9 mouse cellular contexts compared by ENCODE assay signal in the genomic region with DNA sequence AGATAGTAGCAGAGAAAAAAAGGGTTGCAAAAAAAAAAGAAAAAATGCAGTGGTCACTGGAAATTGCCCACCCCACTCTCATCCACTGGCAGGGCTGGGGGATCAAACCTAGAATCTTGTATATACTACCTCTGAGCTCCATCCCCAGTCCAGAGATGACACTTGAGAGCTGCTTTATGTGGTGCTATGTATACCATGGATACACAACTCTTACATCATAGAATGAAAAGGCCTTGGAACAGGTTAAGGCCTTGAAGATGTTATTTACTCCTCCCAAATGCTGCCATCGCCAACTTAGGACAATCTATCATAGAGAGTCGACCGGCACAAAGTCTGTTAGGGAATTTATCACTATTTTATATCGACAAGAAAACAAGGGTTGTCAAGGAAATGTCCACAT. TPM values are rescaled to one million over a fixed set of nuclear protein-coding genes. Genes with fewer than 3 reads are reported as not detected.
A peak's percentile ranks its signal among the peaks of the same experiment; 100 is the strongest.
DNase-seq lines count a peak whose midpoint lies in the region; ATAC-seq and TF ChIP-seq lines count a peak whose summit lies in the region.
"Had no signal": no experiment of that assay in that cellular context is flagged by ENCODE, and none has a peak within 500 bp of the region (broad histone marks: within the 10 kb centered on the region; RNA-seq: fewer than 3 reads in every experiment).

No protein-coding gene starts in this region.

- ATAC-seq in lung, embryonic 16.5 days (ENCODE audit: low read depth) = no peak
- no peak for ATAC-seq in forebrain, embryonic 13.5 days

- H3K27ac ChIP-seq in lung, embryonic 16.5 days (ENCODE audit: low read length) = peak overlapping the region; percentile 99
- H3K27ac ChIP-seq in forebrain, embryonic 13.5 days = peak overlapping the region; percentile 93; the same call in 1 of the 2 replicates
- H3K27ac ChIP-seq in limb, embryonic 10.5 days = no peak overlapping the region
- H3K27ac ChIP-seq in olfactory bulb, adult 2 months (ENCODE audit: insufficient read depth, low read depth, low read length) = peak overlapping the region; percentile 98; the same call in 1 of the 2 replicates

- DNase-seq in lung, postnatal 10 days = no peak
- no peak for DNase-seq in limb, embryonic 10.5 days (ENCODE audit: low spot score)
- DNase-seq in layer of hippocampus, postnatal 25 days (ENCODE audit: extremely low spot score in 1 of 2, low spot score in 1 of 2) = no peak
- no peak for DNase-seq in natural killer cell, adult 2 months (ENCODE audit: low spot score in 2 of 2)
- no peak for DNase-seq in embryo, embryonic 10.5 days (ENCODE audit: low spot score)
- DNase-seq: adrenal gland, postnatal 36 days had no signal

- H3K27me3 ChIP-seq in lung, embryonic 16.5 days (ENCODE audit: control insufficient read depth, insufficient read depth, low read depth, low read length) = no peaks in the 10 kb centered on the region
- no peaks in the 10 kb centered on the region for H3K27me3 ChIP-seq in forebrain, embryonic 13.5 days
- H3K27me3 ChIP-seq in limb, embryonic 10.5 days (ENCODE audit: low read depth, poor library complexity, severe bottlenecking) = no peaks in the 10 kb centered on the region

- peaks cover 30% of the 10 kb centered on the region for H3K4me1 ChIP-seq in lung, embryonic 16.5 days (replicated peaks; ENCODE audit: control insufficient read depth, insufficient read depth, low read length)
- peaks cover 42% of the 10 kb centered on the region for H3K4me1 ChIP-seq in forebrain, embryonic 13.5 days
- H3K4me1 ChIP-seq in limb, embryonic 10.5 days = peaks cover 37% of the 10 kb centered on the region
- H3K4me1 ChIP-seq in olfactory bulb, adult 2 months (ENCODE audit: control insufficient read depth, insufficient read depth, low read length) = peaks cover 9% of the 10 kb centered on the region; the same call in 1 of the 2 replicates

- peak overlapping the region; percentile 98 for H3K4me3 ChIP-seq in lung, embryonic 16.5 days (ENCODE audit: low read length)
- H3K4me3 ChIP-seq in forebrain, embryonic 13.5 days = peak overlapping the region; percentile 99; the same call in 1 of the 2 replicates
- H3K4me3 ChIP-seq in limb, embryonic 10.5 days = peak overlapping the region; percentile 95
- no peak overlapping the region for H3K4me3 ChIP-seq in olfactory bulb, adult 2 months (ENCODE audit: insufficient read depth, low read depth, low read length)

- H3K4me2 ChIP-seq in lung, embryonic 16.5 days (ENCODE audit: low read depth, low read length) = peak overlapping the region; percentile 61
- H3K4me2 ChIP-seq in forebrain, embryonic 13.5 days = peak overlapping the region; percentile 100

- TF ChIP-seq POLR2A in olfactory bulb, adult 2 months (IDR thresholded peaks at IDR 0.05; ENCODE audit: insufficient read depth, low read depth, low read length) = no peak

- TF ChIP-seq CTCF in olfactory bulb, adult 2 months (IDR thresholded peaks at IDR 0.05; ENCODE audit: insufficient read depth, low read depth, low read length) = no peak

- H3K9ac ChIP-seq in lung, embryonic 16.5 days (ENCODE audit: low read length) = peak overlapping the region; percentile 59
- peak overlapping the region; percentile 53; the same call in 1 of the 2 replicates for H3K9ac ChIP-seq in forebrain, embryonic 13.5 days

- WGBS in lung, embryonic 16.5 days = 59% methylated on average over 4 of the region's 4 CpGs
- WGBS in forebrain, embryonic 13.5 days = 85% methylated on average over 4 of the region's 4 CpGs
- 77% methylated on average over 4 of the region's 4 CpGs for WGBS in limb, embryonic 10.5 days
- 81% methylated on average over 4 of the region's 4 CpGs for WGBS in olfactory bulb, adult 2 months

- H3K9me3 ChIP-seq in lung, embryonic 16.5 days (ENCODE audit: control insufficient read depth, low read length) = no peaks in the 10 kb centered on the region
- H3K9me3 ChIP-seq in forebrain, embryonic 13.5 days (replicated peaks) = no peaks in the 10 kb centered on the region
- H3K9me3 ChIP-seq in limb, embryonic 10.5 days (replicated peaks) = no peaks in the 10 kb centered on the region

- peaks cover 26% of the 10 kb centered on the region for H3K36me3 ChIP-seq in lung, embryonic 16.5 days (ENCODE audit: control insufficient read depth, insufficient read depth, low read length)
- H3K36me3 ChIP-seq in forebrain, embryonic 13.5 days (ENCODE audit: poor library complexity, severe bottlenecking) = peaks cover 50% of the 10 kb centered on the region
- H3K36me3 ChIP-seq in limb, embryonic 10.5 days = peaks cover 63% of the 10 kb centered on the region

RNA-seq across cellular contexts. Expression of gene Fbrs, which starts 2.1 kb away (rescaled TPM):
- 9.9 and 11.1 TPM in 2 replicates for polyA plus RNA-seq in lung, embryonic 16.5 days (2015; fragmentation: Nextera tagmentation; extraction: Ambion mirVana)
- polyA plus RNA-seq in forebrain, embryonic 13.5 days (2015; fragmentation: Nextera tagmentation; extraction: Ambion mirVana) = 11.2 and 11.9 TPM in 2 replicates
- polyA plus RNA-seq in limb, embryonic 10.5 days (2016; fragmentation: Nextera tagmentation; extraction: Ambion mirVana) = 11.4 and 12.5 TPM in 2 replicates
- not detected in 2 replicates for polyA plus RNA-seq in olfactory bulb, adult 2 months (2012; ENCODE audit: insufficient read depth, insufficient read length, low replicate concordance, missing spikeins)
- 10 to 100 TPM; 50.9 to 65.3 TPM for total RNA-seq in layer of hippocampus, postnatal 25 days (2021)

RNA-seq across cellular contexts. Expression of gene Prr14, which starts 17.4 kb away (rescaled TPM):
- 38.6 and 43.3 TPM in 2 replicates for polyA plus RNA-seq in lung, embryonic 16.5 days (2015; fragmentation: Nextera tagmentation; extraction: Ambion mirVana)
- 49.6 and 51.0 TPM in 2 replicates for polyA plus RNA-seq in forebrain, embryonic 13.5 days (2015; fragmentation: Nextera tagmentation; extraction: Ambion mirVana)
- 41.0 and 46.9 TPM in 2 replicates for polyA plus RNA-seq in limb, embryonic 10.5 days (2016; fragmentation: Nextera tagmentation; extraction: Ambion mirVana)
- polyA plus RNA-seq in olfactory bulb, adult 2 months (2012; ENCODE audit: insufficient read depth, insufficient read length, low replicate concordance, missing spikeins) = not detected in 2 replicates
- 10 to 100 TPM; 26.4 to 33.9 TPM for total RNA-seq in layer of hippocampus, postnatal 25 days (2021)

RNA-seq across cellular contexts. Expression of gene Zfp689, which starts 27.9 kb away (rescaled TPM):
- polyA plus RNA-seq in lung, embryonic 16.5 days (2015; fragmentation: Nextera tagmentation; extraction: Ambion mirVana) = 6.4 and 6.7 TPM in 2 replicates
- 16.6 and 17.4 TPM in 2 replicates for polyA plus RNA-seq in forebrain, embryonic 13.5 days (2015; fragmentation: Nextera tagmentation; extraction: Ambion mirVana)
- 14.2 and 14.5 TPM in 2 replicates for polyA plus RNA-seq in limb, embryonic 10.5 days (2016; fragmentation: Nextera tagmentation; extraction: Ambion mirVana)
- not detected in 2 replicates for polyA plus RNA-seq in olfactory bulb, adult 2 months (2012; ENCODE audit: insufficient read depth, insufficient read length, low replicate concordance, missing spikeins)
- 1 to 10 TPM; 6.6 to 6.7 TPM for total RNA-seq in layer of hippocampus, postnatal 25 days (2021)

RNA-seq across cellular contexts. Expression of gene Srcap, which starts 34.9 kb away (rescaled TPM):
- polyA plus RNA-seq in lung, embryonic 16.5 days (2015; fragmentation: Nextera tagmentation; extraction: Ambion mirVana) = 33.7 and 37.9 TPM in 2 replicates
- polyA plus RNA-seq in forebrain, embryonic 13.5 days (2015; fragmentation: Nextera tagmentation; extraction: Ambion mirVana) = 50.3 and 55.2 TPM in 2 replicates
- polyA plus RNA-seq in limb, embryonic 10.5 days (2016; fragmentation: Nextera tagmentation; extraction: Ambion mirVana) = 70.9 and 80.4 TPM in 2 replicates
- 110 and 137 TPM in 2 replicates for polyA plus RNA-seq in olfactory bulb, adult 2 months (2012; ENCODE audit: insufficient read depth, insufficient read length, low replicate concordance, missing spikeins)
- total RNA-seq in layer of hippocampus, postnatal 25 days (2021) = 100 to 1,000 TPM in 1 of 2 experiments, 10 to 100 TPM in 1; 88.9 to 125 TPM

RNA-seq across cellular contexts. Expression of gene Gm42715, which starts 42.5 kb away (rescaled TPM):
- polyA plus RNA-seq in lung, embryonic 16.5 days (2015; fragmentation: Nextera tagmentation; extraction: Ambion mirVana) = 14.6 and 15.2 TPM in 2 replicates
- polyA plus RNA-seq in forebrain, embryonic 13.5 days (2015; fragmentation: Nextera tagmentation; extraction: Ambion mirVana) = 19.5 and 21.2 TPM in 2 replicates
- 15.4 and 17.1 TPM in 2 replicates for polyA plus RNA-seq in limb, embryonic 10.5 days (2016; fragmentation: Nextera tagmentation; extraction: Ambion mirVana)
- polyA plus RNA-seq in olfactory bulb, adult 2 months (2012; ENCODE audit: insufficient read depth, insufficient read length, low replicate concordance, missing spikeins) = not detected in 2 replicates
- 1 to 10 TPM; 6.0 to 9.2 TPM for total RNA-seq in layer of hippocampus, postnatal 25 days (2021)

Comparison
In these comparisons a context has a peak if more than half of its experiments do, and no peak if none do; other contexts are left out.
1. RNA of gene Fbrs, which starts 2.1 kb away (polyA plus RNA-seq): 11.4 to 12.5 TPM in limb, embryonic 10.5 days, 11.2 to 11.9 TPM in forebrain, embryonic 13.5 days and 9.9 to 11.1 TPM in lung, embryonic 16.5 days; not detected in olfactory bulb, adult 2 months; every median in the first group is over 10 times any median in the second.
2. RNA of gene Prr14, which starts 17.4 kb away (polyA plus RNA-seq): 49.6 to 51.0 TPM in forebrain, embryonic 13.5 days, 41.0 to 46.9 TPM in limb, embryonic 10.5 days and 38.6 to 43.3 TPM in lung, embryonic 16.5 days; not detected in olfactory bulb, adult 2 months; every median in the first group is over 10 times any median in the second.